Mouse (Mus musculus): ENCODE data around the gene Cggbp1.

DNA sequence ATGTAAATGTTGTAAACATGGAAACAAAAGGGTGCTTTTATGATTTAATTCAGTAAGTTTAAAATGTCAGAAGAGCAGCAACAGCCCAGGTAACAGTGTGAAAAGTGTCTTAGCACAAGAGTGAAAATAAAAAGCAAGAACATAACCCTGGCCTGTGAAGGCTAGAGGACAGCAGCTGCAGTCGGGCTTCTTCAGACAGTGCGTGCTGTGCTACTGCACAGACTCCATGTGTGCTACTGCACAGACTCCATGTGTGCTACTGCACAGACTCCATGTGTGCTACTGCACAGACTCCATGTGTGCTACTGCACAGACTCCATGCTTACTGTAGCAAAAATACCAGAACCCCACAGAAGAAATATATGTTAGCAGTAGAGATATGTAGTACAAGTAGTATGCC is 15.1 kb upstream of the Cggbp1 start:
- TF ChIP-seq POLR2A (IDR thresholded peaks at IDR 0.05; ENCODE audit: extremely low read depth, insufficient read depth, low read length) (no peak), CTCF (IDR thresholded peaks at IDR 0.05; ENCODE audit: low read depth, low read length) (no peak)

Measured in liver, adult 2 months (tissue).